ENCODE assay signal across 8 mouse cellular contexts in the genomic region with DNA sequence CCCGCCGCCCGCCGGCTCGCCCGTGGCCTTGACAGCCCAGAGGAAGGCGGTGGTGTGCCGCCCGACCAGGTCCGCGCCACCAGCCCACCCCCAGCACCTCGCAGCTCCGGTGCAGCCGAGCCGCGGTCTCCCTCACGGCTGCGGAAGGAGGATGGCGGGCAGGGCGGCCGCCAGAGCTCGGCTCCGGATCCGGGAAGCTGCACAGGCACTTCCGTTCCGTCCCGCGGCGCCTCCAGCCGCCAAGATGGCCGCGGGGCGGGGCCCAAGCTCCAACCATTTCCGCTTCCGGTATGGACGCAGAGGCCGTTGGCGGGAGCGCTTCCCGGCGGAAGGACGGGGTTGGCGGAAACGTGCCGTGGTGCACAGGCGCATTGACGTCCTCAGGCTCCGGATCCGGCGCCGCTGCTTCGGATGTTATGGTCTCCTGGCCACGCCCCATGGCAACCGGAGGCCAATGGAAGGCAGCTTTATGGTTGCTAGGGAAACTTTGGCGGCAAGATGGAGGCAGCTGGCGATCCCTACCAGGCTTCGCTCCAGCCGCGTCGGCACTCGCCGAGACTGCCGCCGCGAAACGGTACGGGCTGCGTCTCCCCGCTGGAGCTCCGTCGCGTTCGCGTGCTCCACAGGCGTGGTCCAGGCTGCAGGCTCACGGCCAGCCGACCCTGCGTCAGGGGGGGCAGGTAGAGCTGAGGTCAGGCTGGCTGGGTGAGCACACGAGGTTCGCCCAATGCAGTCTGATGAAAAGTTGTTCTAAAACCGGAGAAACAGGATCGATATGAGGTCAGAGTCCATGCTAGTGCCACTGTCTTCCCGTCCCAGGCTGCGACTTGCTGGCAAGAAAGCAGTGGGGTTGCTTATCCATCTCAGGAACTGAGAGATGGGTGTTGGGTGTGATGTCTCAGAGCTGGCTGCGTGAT. TPM values are rescaled to one million over a fixed set of nuclear protein-coding genes. Genes with fewer than 3 reads are reported as not detected.
DNase-seq lines count a peak whose midpoint lies in the region; ATAC-seq lines count a peak whose summit lies in the region.

A gene (minus strand): TSS at position 275 of the 917 bp plus-strand sequence.
A gene (plus strand): TSS at position 470 of the 917 bp plus-strand sequence.

- peak; percentile 97 for ATAC-seq in hindbrain, embryonic 12.5 days (ENCODE audit: low FRiP score)

- peak; percentile 99 for DNase-seq in NIH3T3 (ENCODE audit: low read depth)
- DNase-seq in cerebellum, postnatal 10 days = peak; percentile 100
- peak; percentile 99 to 100 for DNase-seq in frontal cortex, postnatal 10 days (ENCODE audit: low spot score in 2 of 2)
- DNase-seq in layer of hippocampus, postnatal 14 days (ENCODE audit: low spot score in 2 of 2) = peak; percentile 100
- peak; percentile 100 for DNase-seq in lung, postnatal 14 days
- peak; percentile 99 for DNase-seq in retina, adult 2 months (ENCODE audit: low read depth, low spot score)
- peak; percentile 99 to 100 for DNase-seq in thymus, postnatal 36 days

- H3K36me3 ChIP-seq in hindbrain, embryonic 12.5 days = peaks cover 37% of the 10 kb centered on the region

- peaks cover 24% of the 10 kb centered on the region for H3K4me1 ChIP-seq in hindbrain, embryonic 12.5 days

- no peaks in the 10 kb centered on the region for H3K9me3 ChIP-seq in hindbrain, embryonic 12.5 days (replicated peaks)

- peak within 1 kb of the TSS; percentile 93 for H3K4me2 ChIP-seq in hindbrain, embryonic 12.5 days (replicated peaks)

- WGBS in hindbrain, embryonic 12.5 days = under 1% methylated on average over 83 of the region's 85 CpGs

- no peaks in the 10 kb centered on the region for H3K27me3 ChIP-seq in hindbrain, embryonic 12.5 days

- H3K27ac ChIP-seq in hindbrain, embryonic 12.5 days = peak within 1 kb of the TSS; percentile 94

- H3K4me3 ChIP-seq in hindbrain, embryonic 12.5 days = peak within 1 kb of the TSS; percentile 98

- H3K9ac ChIP-seq in hindbrain, embryonic 12.5 days = peak within 1 kb of the TSS; percentile 95

RNA-seq across cellular contexts. Expression of the first gene that starts in this region (rescaled TPM):
- polyA plus RNA-seq in hindbrain, embryonic 12.5 days (2016; fragmentation: Nextera tagmentation; extraction: Ambion mirVana) = 130 and 137 TPM in 2 replicates
- total RNA-seq in layer of hippocampus, postnatal 14 days (2021) = 10 to 100 TPM; 60.7 to 66.3 TPM

RNA-seq across cellular contexts. Expression of the second gene that starts in this region (rescaled TPM):
- polyA plus RNA-seq in hindbrain, embryonic 12.5 days (2016; fragmentation: Nextera tagmentation; extraction: Ambion mirVana) = 7.7 and 8.0 TPM in 2 replicates
- total RNA-seq in layer of hippocampus, postnatal 14 days (2021) = 10 to 100 TPM; 13.5 to 14.1 TPM

Comparison
In these comparisons a context has a peak if more than half of its experiments do, and no peak if none do; other contexts are left out.
1. Peak in every context shown above with its lines: DNase-seq, ATAC-seq, H3K4me3 ChIP-seq and H3K27ac ChIP-seq.